Mouse (Mus musculus) E14TG2a.4 (cell line): ENCODE results near the gene Spef2.
"Not testable (repeated sequence)": the region's sequence is repeated elsewhere in the genome, so short reads cannot be mapped to it uniquely, and the experiment has no call there.

Experiments
- H3K27me3 ChIP-seq: 2 replicates; pipeline ENCODE4 v1.6.1; 2014; ENCODE audit warnings: low read length, control low read depth; ENCODE audit not compliant: insufficient read depth
- H3K36me3 ChIP-seq: 2 replicates; pipeline ENCODE4 v1.6.1; 2014; ENCODE audit warnings: low read length, control low read depth; ENCODE audit not compliant: insufficient read depth
- H3K4me1 ChIP-seq: replicated peaks from 2 replicates; pipeline ENCODE4 v1.6.1; 2014; ENCODE audit warnings: low read depth, low read length, control low read depth
- H3K4me3 ChIP-seq: replicated peaks from 2 replicates; pipeline ENCODE4 v1.5.1; 2014; ENCODE audit warnings: mild to moderate bottlenecking, low read length
- H3K9me3 ChIP-seq: 2 replicates; pipeline ENCODE4 v1.6.1; 2014; ENCODE audit warnings: low read length, control low read depth
- CTCF ChIP-seq: conservative IDR thresholded peaks from 2 replicates; pipeline ENCODE4 v1.5.1; 2014; ENCODE audit warnings: low read length
- NANOG ChIP-seq: IDR thresholded peaks from 2 replicates; pipeline ENCODE4 v1.6.1; 2014; ENCODE audit warnings: borderline replicate concordance, low read length, mixed read lengths
- POU5F1 ChIP-seq: IDR thresholded peaks from 2 replicates; pipeline ENCODE4 v1.6.1; 2014; ENCODE audit warnings: low read length, borderline replicate concordance

Spef2 gene

GRCm38 (mm10) chr15:9577303-9577702 lies 171.4 kb downstream of the Spef2 start:
- no peaks in the 10 kb centered on the region for H3K27me3 ChIP-seq
- TF ChIP-seq POU5F1, result no peak
- no peak for TF ChIP-seq NANOG
- no peak for TF ChIP-seq CTCF
- H3K36me3 ChIP-seq, result no peaks in the 10 kb centered on the region
- H3K4me3 ChIP-seq, result no peak overlapping the region
- H3K9me3 ChIP-seq, result peaks cover 8% of the 10 kb centered on the region; the same call in 1 of the 2 replicates
- H3K4me1 ChIP-seq, result no peaks in the 10 kb centered on the region

GRCm38 (mm10) chr15:9574796-9575195 lies 173.9 kb downstream of the Spef2 start:
- Histone ChIP-seq H3K9me3 (no peaks in the 10 kb centered on the region), H3K4me3 (no peak overlapping the region), H3K36me3 (no peaks in the 10 kb centered on the region), H3K4me1 (no peaks in the 10 kb centered on the region), H3K27me3 (no peaks in the 10 kb centered on the region)
- no peak for TF ChIP-seq POU5F1
- no peak for TF ChIP-seq CTCF
- TF ChIP-seq NANOG, result no peak

GRCm38 (mm10) chr15:9573361-9573760 lies 175.3 kb downstream of the Spef2 start:
- no peaks in the 10 kb centered on the region for H3K4me1 ChIP-seq
- no peaks in the 10 kb centered on the region for H3K36me3 ChIP-seq
- H3K4me3 ChIP-seq, result no peak overlapping the region
- no peaks in the 10 kb centered on the region for H3K9me3 ChIP-seq
- no peak for TF ChIP-seq POU5F1
- no peak for TF ChIP-seq CTCF
- TF ChIP-seq NANOG, result no peak
- H3K27me3 ChIP-seq, result no peaks in the 10 kb centered on the region

- Histone ChIP-seq H3K36me3 (no peaks in the 10 kb centered on the region), H3K27me3 (no peaks in the 10 kb centered on the region), H3K4me3 (no peak overlapping the region), H3K9me3 (no peaks in the 10 kb centered on the region), H3K4me1 (no peaks in the 10 kb centered on the region)
- TF ChIP-seq NANOG (no peak), POU5F1 (no peak), CTCF (no peak)
Observed at GRCm38 (mm10) chr15:9572664-9573063, 176.0 kb downstream of the Spef2 start.

- Histone ChIP-seq H3K9me3 (no peaks in the 10 kb centered on the region), H3K27me3 (no peaks in the 10 kb centered on the region), H3K36me3 (no peaks in the 10 kb centered on the region), H3K4me1 (no peaks in the 10 kb centered on the region), H3K4me3 (no peak overlapping the region)
- TF ChIP-seq CTCF (no peak), POU5F1 (no peak), NANOG (no peak)
Observed at GRCm38 (mm10) chr15:9571896-9572295, 176.8 kb downstream of the Spef2 start.

- Histone ChIP-seq H3K36me3 (no peaks in the 10 kb centered on the region), H3K27me3 (no peaks in the 10 kb centered on the region), H3K9me3 (no peaks in the 10 kb centered on the region), H3K4me3 (no peak overlapping the region), H3K4me1 (no peaks in the 10 kb centered on the region)
- TF ChIP-seq POU5F1 (no peak), NANOG (no peak), CTCF (no peak)
Observed at GRCm38 (mm10) chr15:9567316-9567715, 181.4 kb downstream of the Spef2 start.

- no peaks in the 10 kb centered on the region for H3K36me3 ChIP-seq
- no peak overlapping the region for H3K4me3 ChIP-seq
- no peaks in the 10 kb centered on the region for H3K4me1 ChIP-seq
- no peaks in the 10 kb centered on the region for H3K27me3 ChIP-seq
- no peaks in the 10 kb centered on the region for H3K9me3 ChIP-seq
- TF ChIP-seq POU5F1, result no peak
- no peak for TF ChIP-seq NANOG
- no peak for TF ChIP-seq CTCF
Observed at GRCm38 (mm10) chr15:9565396-9565795, 183.3 kb downstream of the Spef2 start.

GRCm38 (mm10) chr15:9564156-9564555 lies 184.5 kb downstream of the Spef2 start:
- no peaks in the 10 kb centered on the region for H3K27me3 ChIP-seq
- no peaks in the 10 kb centered on the region for H3K36me3 ChIP-seq
- no peak overlapping the region for H3K4me3 ChIP-seq
- no peaks in the 10 kb centered on the region for H3K4me1 ChIP-seq
- H3K9me3 ChIP-seq, result no peaks in the 10 kb centered on the region
- no peak for TF ChIP-seq POU5F1
- TF ChIP-seq NANOG, result no peak
- no peak for TF ChIP-seq CTCF

- H3K27me3 ChIP-seq, H3K4me3 ChIP-seq: not testable (repeated sequence)
Observed at GRCm38 (mm10) chr15:9557264-9557663, 191.4 kb downstream of the Spef2 start.

GRCm38 (mm10) chr15:9548951-9549350 lies 199.7 kb downstream of the Spef2 start:
- Histone ChIP-seq H3K27me3 (no peaks in the 10 kb centered on the region), H3K4me3 (no peak overlapping the region), H3K4me1 (no peaks in the 10 kb centered on the region), H3K9me3 (no peaks in the 10 kb centered on the region), H3K36me3 (no peaks in the 10 kb centered on the region)
- no peak for TF ChIP-seq POU5F1
- TF ChIP-seq NANOG, result no peak
- TF ChIP-seq CTCF, result no peak

More at GRCm38 (mm10) chr15:9557264-9557663, 191.4 kb downstream of the Spef2 start:
- not testable (repeated sequence) for H3K9me3 ChIP-seq, H3K36me3 ChIP-seq, H3K4me1 ChIP-seq
